Mouse (Mus musculus) kidney, adult 2 months (tissue): ENCODE results near the gene Eya3.

Experiments
- CTCF ChIP-seq: fragments of 200-500 bp; conservative IDR thresholded peaks from 2 replicates; pipeline ENCODE4 v1.5.1; 2011; ENCODE audit warnings: low read depth, mild to moderate bottlenecking, control low read depth, low read length, moderate library complexity, mixed read lengths; ENCODE audit not compliant: insufficient read depth, insufficient read length
- POLR2A ChIP-seq: fragments of 200-500 bp; IDR thresholded peaks from one replicate; pipeline ENCODE4 v1.6.1; 2011; ENCODE audit warnings: low read depth, low read length, control low read depth

DNA sequence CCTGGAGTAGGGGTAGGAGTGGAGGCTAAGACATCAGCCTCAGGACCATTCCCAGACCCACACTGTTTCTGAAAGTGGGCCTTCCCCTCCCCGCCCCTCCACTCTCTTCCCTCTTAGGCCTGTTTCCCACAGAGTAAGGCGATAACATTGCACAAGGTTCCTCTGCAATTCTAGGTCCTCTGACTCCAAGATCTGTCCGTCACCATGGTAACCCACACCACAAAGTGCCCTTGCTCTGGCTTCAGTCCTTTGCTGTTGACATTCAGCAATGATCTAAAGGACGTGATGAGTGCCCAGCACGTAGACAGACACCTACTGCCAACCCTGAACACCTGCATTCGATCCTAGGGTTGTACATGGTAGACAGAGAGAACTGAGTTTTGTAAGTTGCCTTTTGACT lies 114.2 kb downstream of the Eya3 start:
- no peak for TF ChIP-seq CTCF
- no peak for TF ChIP-seq POLR2A
